Mouse (Mus musculus) MEL (cell line): ENCODE measurements around the gene Camk2b. TPM values are rescaled to one million over a fixed set of nuclear protein-coding genes. Genes with fewer than 3 reads are reported as not detected.

Experiments used
- DNase-seq: peaks from one replicate; pipeline ENCODE4 v3.0.0; 2011; ENCODE audit warnings: low read depth, low spot score
- H3K27ac ChIP-seq: 2 replicates; pipeline ENCODE4 v1.5.1; 2012; ENCODE audit warnings: low read depth, mild to moderate bottlenecking, control low read depth, low read length, moderate library complexity; ENCODE audit not compliant: control insufficient read depth
- H3K27me3 ChIP-seq, 2 experiments: fragments of 150-350 bp in 1 of 2; sonication (generic) in 1 of 2; 2 replicates each; pipeline ENCODE4 v1.6.1; 2012; ENCODE audit warnings: low read length in 2 of 2, mild to moderate bottlenecking in 2 of 2, improper control_type of control experiment in 1 of 2, moderate library complexity in 1 of 2; ENCODE audit not compliant: insufficient read depth in 2 of 2, control insufficient read depth in 1 of 2
- H3K36me3 ChIP-seq, 2 experiments: 2 replicates each; pipeline ENCODE4 v1.6.1; 2012 to 2014; ENCODE audit warnings: low read length in 2 of 2, improper control_type of control experiment in 1 of 2, inconsistent platforms in 1 of 2, mild to moderate bottlenecking in 1 of 2; ENCODE audit not compliant: insufficient read depth in 2 of 2, control insufficient read depth in 1 of 2
- H3K4me1 ChIP-seq, 2 experiments: fragments of 150-350 bp in 1 of 2; sonication (generic) in 1 of 2; 2 replicates each; pipeline ENCODE4 v1.6.1; 2012; ENCODE audit warnings: low read length in 2 of 2, improper control_type of control experiment in 1 of 2, mild to moderate bottlenecking in 1 of 2; ENCODE audit not compliant: insufficient read depth in 2 of 2, control insufficient read depth in 1 of 2
- H3K4me3 ChIP-seq, 2 experiments: fragments of 150-350 bp in 1 of 2; sonication (generic) in 1 of 2; 2 replicates each; pipeline ENCODE4 v1.5.1; 2012; ENCODE audit warnings: low read depth in 2 of 2, low read length in 2 of 2, mild to moderate bottlenecking in 2 of 2, moderate library complexity in 2 of 2, control low read depth in 1 of 2, improper control_type of control experiment in 1 of 2; ENCODE audit not compliant: control insufficient read depth in 1 of 2, insufficient read depth in 1 of 2
- H3K79me2 ChIP-seq: 2 replicates; pipeline ENCODE4 v1.6.1; 2012; ENCODE audit warnings: mild to moderate bottlenecking, low read length, moderate library complexity; ENCODE audit not compliant: control insufficient read depth, poor library complexity, insufficient read depth
- H3K9ac ChIP-seq: 2 replicates; pipeline ENCODE4 v1.6.1; 2012; ENCODE audit warnings: low read depth, mild to moderate bottlenecking, control low read depth, low read length, moderate library complexity; ENCODE audit not compliant: control insufficient read depth, poor library complexity, severe bottlenecking
- H3K9me3 ChIP-seq: fragments of 150-350 bp; sonication (generic); replicated peaks from 2 replicates; pipeline ENCODE4 v1.6.1; 2012; ENCODE audit warnings: mild to moderate bottlenecking, low read length, improper control_type of control experiment, moderate library complexity; ENCODE audit not compliant: insufficient read depth
- CHD2 ChIP-seq: IDR thresholded peaks from 2 replicates; pipeline ENCODE4 v1.6.1; 2011; ENCODE audit warnings: low read length, improper control_type of control experiment
- CTCF ChIP-seq, 3 experiments: IDR thresholded peaks in 2 of 3; conservative IDR thresholded peaks in 1 of 3; 2 replicates each; pipeline ENCODE4 v1.5.1; 2011 to 2012; ENCODE audit warnings: low read length in 3 of 3, low read depth in 2 of 3, mild to moderate bottlenecking in 2 of 3, improper control_type of control experiment in 1 of 3, inconsistent platforms in 1 of 3, mixed read lengths in 1 of 3, moderate library complexity in 1 of 3; ENCODE audit not compliant: control insufficient read depth in 1 of 3, insufficient read depth in 1 of 3, poor library complexity in 1 of 3, severe bottlenecking in 1 of 3
- E2F4 ChIP-seq: IDR thresholded peaks from 2 replicates; pipeline ENCODE4 v1.6.1; 2011; ENCODE audit warnings: low read depth, low read length, improper control_type of control experiment, borderline replicate concordance
- ELF1 ChIP-seq: IDR thresholded peaks from 2 replicates; pipeline ENCODE4 v1.6.1; 2014; ENCODE audit warnings: low read depth, mild to moderate bottlenecking, inconsistent platforms, low read length, improper control_type of control experiment, moderate library complexity
- EP300 ChIP-seq, 2 experiments: IDR thresholded peaks; 2 replicates each; pipeline ENCODE4 v1.6.1; 2011; ENCODE audit warnings: improper control_type of control experiment in 2 of 2, low read length in 2 of 2, low read depth in 1 of 2, mild to moderate bottlenecking in 1 of 2
- HCFC1 ChIP-seq: IDR thresholded peaks from 2 replicates; pipeline ENCODE4 v1.6.1; 2012; ENCODE audit warnings: low read depth, mild to moderate bottlenecking, inconsistent platforms, low read length, improper control_type of control experiment, moderate library complexity
- MAX ChIP-seq: IDR thresholded peaks from 2 replicates; pipeline ENCODE4 v1.6.1; 2011; ENCODE audit warnings: low read length, improper control_type of control experiment
- MEF2A ChIP-seq: IDR thresholded peaks from 2 replicates; pipeline ENCODE4 v1.6.1; 2014; ENCODE audit warnings: low read depth, mild to moderate bottlenecking, inconsistent platforms, low read length, improper control_type of control experiment; ENCODE audit not compliant: poor library complexity, insufficient replicate concordance, severe bottlenecking; ENCODE audit errors: extremely low read depth
- MYB ChIP-seq: IDR thresholded peaks from 2 replicates; pipeline ENCODE4 v1.6.1; 2011; ENCODE audit warnings: mild to moderate bottlenecking, low read depth, low read length, improper control_type of control experiment
- POLR2AphosphoS2 ChIP-seq: IDR thresholded peaks from 2 replicates; pipeline ENCODE4 v1.6.1; 2011; ENCODE audit warnings: low read length, improper control_type of control experiment
- POLR2AphosphoS5 ChIP-seq: IDR thresholded peaks from 2 replicates; pipeline ENCODE4 v1.6.1; 2012; ENCODE audit warnings: low read depth, borderline replicate concordance, mild to moderate bottlenecking, inconsistent platforms, low read length, moderate library complexity, mixed read lengths
- RCOR1 ChIP-seq: IDR thresholded peaks from 2 replicates; pipeline ENCODE4 v1.6.1; 2012; ENCODE audit warnings: low read depth, mild to moderate bottlenecking, inconsistent platforms, low read length, improper control_type of control experiment
- SMC3 ChIP-seq: IDR thresholded peaks from 2 replicates; pipeline ENCODE4 v1.6.1; 2011; ENCODE audit warnings: low read depth, low read length, improper control_type of control experiment
- TAL1 ChIP-seq: IDR thresholded peaks from 2 replicates; pipeline ENCODE4 v1.6.1; 2012; ENCODE audit warnings: mild to moderate bottlenecking, inconsistent platforms, low read length, moderate library complexity, mixed read lengths
- TCF12 ChIP-seq: IDR thresholded peaks from 2 replicates; pipeline ENCODE4 v1.6.1; 2014; ENCODE audit warnings: low read depth, mild to moderate bottlenecking, inconsistent platforms, low read length, improper control_type of control experiment, moderate library complexity
- UBTF ChIP-seq: IDR thresholded peaks from 2 replicates; pipeline ENCODE4 v1.6.1; 2012; ENCODE audit warnings: low read depth, mild to moderate bottlenecking, inconsistent platforms, low read length, improper control_type of control experiment, moderate library complexity, borderline replicate concordance; ENCODE audit not compliant: insufficient read depth
- USF1 ChIP-seq: IDR thresholded peaks from 2 replicates; pipeline ENCODE4 v1.6.1; 2014; ENCODE audit warnings: low read depth, mild to moderate bottlenecking, inconsistent platforms, low read length, improper control_type of control experiment, moderate library complexity
- ZC3H11A ChIP-seq: IDR thresholded peaks from 2 replicates; pipeline ENCODE4 v1.6.1; 2012; ENCODE audit warnings: low read depth, mild to moderate bottlenecking, inconsistent platforms, low read length, improper control_type of control experiment
- ZMIZ1 ChIP-seq: IDR thresholded peaks from 2 replicates; pipeline ENCODE4 v1.6.1; 2012; ENCODE audit warnings: low read depth, mild to moderate bottlenecking, inconsistent platforms, low read length, improper control_type of control experiment, moderate library complexity
- ZNF384 ChIP-seq: IDR thresholded peaks from 2 replicates; pipeline ENCODE4 v1.6.1; 2012; ENCODE audit warnings: low read depth, mild to moderate bottlenecking, inconsistent platforms, low read length, improper control_type of control experiment
- polyA plus RNA-seq, 2 experiments: library from polyadenylated mRNA; stranded (reverse) in 1 of 2; unstranded in 1 of 2; fragments of >175 nt in 1 of 2; fragments of >200 nt in 1 of 2; gene quantifications; 2 replicates each; pipeline versions ENCODE4 v1.2.1 to v1.2.4; 2012; ENCODE audit warnings: low replicate concordance in 2 of 2, low read depth in 1 of 2; ENCODE audit not compliant: insufficient read length in 2 of 2, insufficient read depth in 1 of 2, missing spikeins in 1 of 2
- total RNA-seq: library from RNA; depleted of rRNA; stranded (reverse); fragments of 300-350 nt; gene quantifications from 2 replicates; pipeline ENCODE4 v1.2.3, GENCODE M21; 2012

Camk2b gene
- total and polyA plus RNA-seq, 3 experiments: 0.04 TPM; not detected in 1

DNA sequence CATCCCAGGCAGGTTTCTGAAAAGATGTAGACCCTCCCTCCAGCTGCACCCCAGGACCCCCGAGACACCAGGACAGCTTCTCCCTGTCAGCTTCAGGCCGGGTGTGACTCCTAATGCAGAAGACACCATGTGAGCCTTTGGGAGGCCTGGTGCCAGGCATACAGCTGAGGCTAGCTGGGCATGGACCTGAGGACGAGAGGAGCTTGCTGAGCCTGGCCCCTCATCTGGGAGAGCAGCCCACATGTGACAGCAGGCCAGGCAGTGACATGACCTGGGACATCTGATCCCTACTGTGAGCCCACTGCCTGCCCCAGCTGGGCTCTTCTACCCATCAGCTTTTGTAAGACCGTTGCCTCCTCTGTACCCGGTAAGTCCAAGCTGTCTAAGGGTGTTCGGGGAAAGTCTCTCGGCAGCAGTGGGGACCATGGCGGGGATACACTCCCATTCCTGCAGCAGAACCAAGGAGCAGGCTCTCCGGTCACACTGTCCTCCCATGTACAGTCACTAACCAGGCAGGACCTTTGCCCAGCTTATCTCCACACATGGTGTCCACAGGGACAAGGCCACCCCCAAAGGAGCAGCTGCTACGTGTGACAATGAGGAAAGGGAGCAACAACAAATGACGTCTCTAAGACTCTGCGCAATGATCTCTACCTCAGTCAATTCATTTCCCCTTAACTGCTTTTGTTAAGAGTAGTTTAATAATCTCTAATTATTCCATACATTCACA is 41.1 kb downstream of the Camk2b start:
- TF ChIP-seq TAL1: no peak
- TF ChIP-seq RCOR1: no peak
- no peak for TF ChIP-seq ZNF384
- no peak for TF ChIP-seq SMC3
- no peak for TF ChIP-seq TCF12
- TF ChIP-seq CHD2: no peak
- no peak for TF ChIP-seq ELF1
- no peak for TF ChIP-seq E2F4
- no peak for TF ChIP-seq POLR2AphosphoS5
- TF ChIP-seq UBTF: no peak
- TF ChIP-seq MEF2A: no peak
- TF ChIP-seq ZMIZ1: no peak
- TF ChIP-seq MYB: no peak
- no peak for TF ChIP-seq CTCF (IDR thresholded peaks at IDR 0.05 in 2 of 3, conservative IDR thresholded peaks at IDR 0.05 in 1 of 3; ENCODE audit: control insufficient read depth in 1 of 3, insufficient read depth in 1 of 3, low read depth in 2 of 3, low read length in 3 of 3, poor library complexity in 1 of 3, severe bottlenecking in 1 of 3)
- no peak for TF ChIP-seq ZC3H11A
- no peak for TF ChIP-seq EP300 (IDR thresholded peaks at IDR 0.05; ENCODE audit: low read depth in 1 of 2, low read length in 2 of 2)
- TF ChIP-seq HCFC1: no peak
- TF ChIP-seq MAX: no peak
- no peak for TF ChIP-seq USF1
- TF ChIP-seq POLR2AphosphoS2: no peak
- H3K79me2 ChIP-seq: no peaks in the 10 kb centered on the region
- no peaks in the 10 kb centered on the region for H3K36me3 ChIP-seq
- H3K4me1 ChIP-seq: no peaks in the 10 kb centered on the region
- no peak for DNase-seq
- H3K9me3 ChIP-seq: no peaks in the 10 kb centered on the region
- H3K4me3 ChIP-seq: no peak overlapping the region
- H3K27ac ChIP-seq: no peak overlapping the region
- H3K9ac ChIP-seq: no peak overlapping the region
- peaks cover 4 to 5% of the 10 kb centered on the region in 2 experiments; a peak in 3 of 4 replicates for H3K27me3 ChIP-seq
